Mouse (Mus musculus): Measurements from ENCODE around the gene Mier2. TPM values are rescaled to one million over a fixed set of nuclear protein-coding genes. Genes with fewer than 3 reads are reported as not detected.

Mier2 gene
- polyA plus RNA-seq, 1 experiment from 2014 or later, result 60.1 TPM

DNA sequence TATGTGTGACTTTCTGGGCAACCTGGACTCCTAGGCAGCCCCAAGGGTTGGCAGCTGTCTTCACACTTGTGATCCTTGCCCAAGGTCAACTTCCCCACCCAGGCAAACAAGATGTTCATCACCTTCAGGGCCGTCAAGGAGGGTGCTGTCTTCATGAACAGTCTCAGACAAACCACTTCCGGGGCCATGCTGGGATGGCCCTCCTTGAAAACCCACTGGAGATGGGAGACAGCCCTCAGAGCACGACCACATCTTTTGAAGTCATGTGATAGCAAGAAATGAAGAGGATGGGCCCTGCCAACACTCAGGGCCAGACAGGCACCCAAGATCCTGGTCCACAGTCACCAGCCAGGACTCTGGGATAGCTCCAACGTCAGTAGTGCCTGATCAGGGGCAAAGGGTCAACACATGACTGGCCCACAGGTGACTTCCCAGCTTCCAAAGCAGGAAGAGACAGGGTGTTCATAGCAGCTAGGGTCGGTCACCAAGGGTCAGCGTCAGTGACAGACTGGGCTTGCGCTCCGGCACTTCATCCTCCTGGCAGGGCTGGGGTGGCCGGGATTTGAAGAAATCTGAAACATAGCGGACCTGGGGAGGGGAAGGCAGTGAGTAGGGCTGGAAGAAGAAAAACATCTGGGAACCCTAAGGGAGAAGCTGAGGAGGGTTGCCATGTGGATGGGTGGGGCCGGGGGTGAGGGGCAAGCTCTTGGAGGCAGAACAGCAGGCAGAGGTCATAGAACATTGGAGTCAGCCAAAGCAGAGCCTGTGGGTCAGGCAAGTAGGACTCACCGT lies 28.1 kb downstream of the Mier2 start:
- Histone ChIP-seq H3K36me3 (no peaks in the 10 kb centered on the region), H3K4me1 (no peaks in the 10 kb centered on the region), H3K9me3 (no peaks in the 10 kb centered on the region), H3K27ac (replicated peaks) (no peak overlapping the region), H3K9ac (replicated peaks) (no peak overlapping the region), H3K4me3 (no peak overlapping the region), H3K4me2 (replicated peaks) (no peak overlapping the region), H3K27me3 (no peaks in the 10 kb centered on the region)
- no peak for ATAC-seq (replicated peaks)
- 89% methylated on average over 12 of the region's 12 CpGs for WGBS

DNA sequence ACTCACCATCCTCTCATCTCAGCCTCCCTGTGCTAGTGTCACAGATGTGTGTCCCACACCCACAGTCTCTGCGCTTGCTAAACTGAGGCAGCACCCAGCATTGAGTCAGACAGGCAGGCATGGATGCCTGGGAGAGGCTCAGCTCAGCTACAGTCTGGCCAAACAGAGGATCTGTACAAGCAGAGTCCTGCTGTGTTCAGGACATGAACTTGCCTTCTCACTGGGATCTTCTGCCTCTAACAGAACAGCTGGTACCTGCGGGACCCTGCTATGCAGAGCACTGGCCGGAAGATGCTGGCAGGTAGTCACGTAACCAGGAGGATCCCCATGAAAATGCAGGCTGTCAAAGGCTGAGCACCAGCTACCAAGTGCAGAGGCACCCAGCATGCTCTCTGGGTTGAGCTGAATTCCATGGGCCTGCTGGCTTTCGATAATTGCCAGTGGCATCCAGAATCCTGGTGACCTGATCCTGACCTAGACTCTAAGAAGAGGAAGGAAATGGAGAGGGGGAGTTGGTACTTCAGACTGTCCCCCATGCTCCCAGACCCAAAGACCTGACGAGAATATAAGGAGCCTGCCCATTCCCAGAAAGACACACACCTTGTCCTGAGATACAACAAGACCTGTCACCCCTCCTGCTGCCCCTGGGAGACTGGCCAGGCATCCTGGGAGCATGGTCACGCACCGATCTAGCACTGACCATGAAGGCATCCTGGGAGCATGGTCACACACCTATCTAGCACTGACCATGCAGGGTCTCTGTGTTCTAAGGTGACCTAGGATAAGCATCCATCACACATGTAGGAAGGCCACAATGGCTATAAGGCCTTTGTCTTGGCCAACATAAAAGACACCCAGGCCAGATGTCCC lies 29.3 kb downstream of the Mier2 start:
- Histone ChIP-seq H3K4me1 (no peaks in the 10 kb centered on the region), H3K4me2 (replicated peaks) (no peak overlapping the region), H3K9me3 (no peaks in the 10 kb centered on the region), H3K36me3 (no peaks in the 10 kb centered on the region), H3K27ac (replicated peaks) (no peak overlapping the region), H3K4me3 (no peak overlapping the region), H3K9ac (replicated peaks) (no peak overlapping the region), H3K27me3 (no peaks in the 10 kb centered on the region)
- ATAC-seq (replicated peaks), result no peak
- 86% methylated on average over 8 of the region's 8 CpGs for WGBS

DNA sequence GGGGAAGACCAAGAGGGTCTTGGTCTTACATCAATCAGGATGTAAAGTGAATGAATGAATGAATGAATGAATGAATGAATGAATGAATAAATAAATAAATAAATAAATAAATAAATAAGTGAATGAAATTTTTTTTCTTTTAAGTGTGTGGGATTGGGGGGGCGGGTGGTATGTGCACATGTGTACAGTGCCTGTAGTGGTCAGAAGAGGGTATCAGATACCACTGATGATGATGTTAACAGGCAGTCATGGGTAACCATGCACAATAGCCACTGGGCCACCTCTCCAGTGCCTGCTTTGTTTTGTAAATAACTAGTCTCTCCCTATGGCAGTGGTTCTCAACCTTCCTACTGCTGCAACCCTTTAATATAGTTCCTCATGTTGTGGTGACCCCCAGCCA lies 30.6 kb downstream of the Mier2 start:
- H3K9ac ChIP-seq (replicated peaks), result no peak overlapping the region
- no peaks in the 10 kb centered on the region for H3K4me1 ChIP-seq
- WGBS, result 87% methylated on average over 1 of the region's 1 CpGs
- no peaks in the 10 kb centered on the region for H3K36me3 ChIP-seq
- H3K27me3 ChIP-seq, result no peaks in the 10 kb centered on the region
- no peak overlapping the region for H3K27ac ChIP-seq (replicated peaks)
- no peaks in the 10 kb centered on the region for H3K9me3 ChIP-seq
- no peak overlapping the region for H3K4me3 ChIP-seq
- no peak for ATAC-seq (replicated peaks)
- no peak overlapping the region for H3K4me2 ChIP-seq (replicated peaks)

DNA sequence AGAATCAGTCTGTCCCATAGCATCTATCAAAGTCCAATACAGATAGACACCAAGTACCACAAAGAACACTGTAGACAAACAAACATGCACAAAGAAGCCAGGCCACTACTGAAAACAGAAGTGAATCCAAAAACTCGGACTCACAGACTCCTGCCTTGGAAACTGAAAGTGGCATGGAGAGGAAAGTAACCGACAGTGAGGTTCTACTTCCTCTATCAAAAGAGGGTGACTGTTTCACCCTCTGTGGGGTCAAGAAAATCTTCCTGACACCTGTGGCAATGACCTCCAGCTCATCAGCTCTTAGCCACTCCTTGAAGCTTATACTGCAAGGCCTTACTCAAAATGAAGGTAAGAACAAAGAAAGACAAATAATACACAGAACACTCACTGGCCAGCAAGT lies 48.3 kb downstream of the Mier2 start:
- Histone ChIP-seq H3K36me3 (no peaks in the 10 kb centered on the region), H3K9ac (replicated peaks) (no peak overlapping the region), H3K27ac (replicated peaks) (no peak overlapping the region), H3K4me2 (replicated peaks) (no peak overlapping the region), H3K4me1 (no peaks in the 10 kb centered on the region), H3K4me3 (no peak overlapping the region), H3K27me3 (no peaks in the 10 kb centered on the region), H3K9me3 (no peaks in the 10 kb centered on the region)
- 86% methylated on average over 2 of the region's 2 CpGs for WGBS
- no peak for ATAC-seq (replicated peaks)

DNA sequence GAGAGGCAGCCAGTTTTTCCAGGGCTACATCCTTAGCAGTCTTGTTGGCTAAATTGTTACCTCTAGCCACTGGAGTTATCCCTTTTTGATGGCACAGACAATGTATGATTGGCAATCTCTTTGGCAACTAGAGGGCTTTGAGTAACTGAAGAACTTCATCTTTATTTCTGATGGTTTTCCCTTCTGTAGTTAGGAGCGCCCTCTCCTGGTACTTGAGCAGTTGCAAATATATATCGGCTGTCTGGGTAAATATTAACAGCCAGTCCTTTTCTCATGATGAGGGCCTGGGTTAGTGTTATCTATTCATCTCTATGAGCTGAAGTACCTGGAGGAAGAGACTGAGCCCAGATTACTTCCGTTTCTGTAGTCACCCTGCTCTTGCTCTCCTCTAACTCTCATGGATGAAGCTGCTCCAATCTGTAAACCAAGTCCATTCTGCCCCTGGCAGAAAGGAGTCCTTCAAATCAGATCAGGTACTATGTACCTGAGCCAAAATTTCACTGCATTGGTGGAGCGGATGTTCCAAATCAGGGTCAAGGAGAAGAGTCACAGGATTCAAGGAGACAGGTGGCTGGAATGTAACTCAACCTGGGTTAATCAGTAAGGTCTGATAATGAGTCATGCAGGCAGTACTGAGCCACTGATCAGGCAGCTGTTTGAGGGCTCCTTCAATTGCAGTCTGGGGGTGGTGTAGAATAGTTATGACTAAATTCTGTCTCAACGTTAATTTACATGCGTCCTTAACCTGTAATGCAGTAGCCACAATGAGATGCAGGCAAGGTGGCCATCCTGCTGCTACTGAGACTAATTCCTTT lies 52.0 kb downstream of the Mier2 start:
- Histone ChIP-seq H3K9ac (replicated peaks) (no peak overlapping the region), H3K27ac (replicated peaks) (no peak overlapping the region), H3K4me3 (no peak overlapping the region), H3K4me2 (replicated peaks) (no peak overlapping the region), H3K4me1 (no peaks in the 10 kb centered on the region), H3K27me3 (no peaks in the 10 kb centered on the region), H3K9me3 (no peaks in the 10 kb centered on the region), H3K36me3 (no peaks in the 10 kb centered on the region)
- WGBS, result 70% methylated on average over 6 of the region's 6 CpGs
- no peak for ATAC-seq (replicated peaks)

DNA sequence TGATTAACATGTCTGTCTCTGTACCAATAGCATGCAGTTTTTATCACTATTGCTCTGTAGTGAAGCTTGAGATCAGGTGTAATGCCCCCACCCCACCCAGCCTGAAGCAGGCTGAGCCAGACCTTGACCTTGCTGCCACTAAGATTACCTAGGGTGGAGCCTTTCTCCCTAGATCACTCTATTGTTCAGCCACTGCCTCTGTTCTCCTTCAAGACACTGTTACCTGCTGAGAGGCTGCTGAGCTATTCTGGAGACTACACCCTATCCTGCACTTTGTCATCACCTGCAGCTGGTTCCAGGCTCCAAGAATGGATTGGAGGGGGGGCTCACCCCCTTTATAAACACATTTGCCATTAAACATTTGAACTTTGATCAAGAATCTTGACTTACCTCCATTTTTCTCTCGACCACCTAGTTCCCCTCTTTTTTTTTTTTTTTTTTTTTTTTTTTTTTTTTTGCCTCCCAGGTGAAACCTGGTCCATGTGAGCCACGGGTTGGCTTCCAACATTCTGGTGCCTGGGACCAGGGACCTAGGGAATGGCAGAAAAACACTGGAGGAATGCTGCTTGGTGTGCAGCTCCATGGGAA lies 58.2 kb downstream of the Mier2 start:
- Histone ChIP-seq H3K4me2 (replicated peaks) (no peak overlapping the region), H3K4me3 (no peak overlapping the region), H3K9me3 (no peaks in the 10 kb centered on the region), H3K27ac (replicated peaks) (no peak overlapping the region), H3K9ac (replicated peaks) (no peak overlapping the region), H3K36me3 (no peaks in the 10 kb centered on the region), H3K4me1 (no peaks in the 10 kb centered on the region), H3K27me3 (no peaks in the 10 kb centered on the region)
- 42% methylated on average over 2 of the region's 2 CpGs for WGBS
- no peak for ATAC-seq (replicated peaks)

DNA sequence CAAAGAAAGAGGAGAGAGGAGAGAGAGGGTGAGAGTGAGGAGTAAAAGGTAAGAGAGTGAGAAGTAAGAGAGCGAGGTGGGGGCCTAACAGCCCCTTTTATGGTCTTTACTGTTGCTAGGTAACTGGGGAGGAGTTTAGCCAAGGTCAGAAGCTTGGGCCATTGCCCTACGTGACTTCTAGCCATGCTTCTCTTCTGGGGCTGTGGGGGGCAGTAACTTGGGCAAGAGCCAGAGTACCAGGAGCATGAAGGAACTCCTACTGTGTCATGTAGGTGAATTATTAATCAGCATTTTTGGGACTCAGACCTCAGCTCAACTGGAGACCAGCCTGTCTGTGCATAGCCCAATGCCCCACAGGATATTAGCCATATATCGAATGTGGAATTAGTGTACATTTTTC lies 59.1 kb downstream of the Mier2 start:
- ATAC-seq (replicated peaks), result no peak
- Histone ChIP-seq H3K36me3 (no peaks in the 10 kb centered on the region), H3K9ac (replicated peaks) (no peak overlapping the region), H3K4me3 (no peak overlapping the region), H3K27ac (replicated peaks) (no peak overlapping the region), H3K4me1 (no peaks in the 10 kb centered on the region), H3K4me2 (replicated peaks) (no peak overlapping the region), H3K9me3 (no peaks in the 10 kb centered on the region), H3K27me3 (no peaks in the 10 kb centered on the region)
- 78% methylated on average over 3 of the region's 3 CpGs for WGBS

Small RNA genes lying within 50 kb of the gene (microRNA-seq; reads per million reads assigned to microRNA genes)
- not detected for gene Mir6909

Other genes starting within 250 kb of the Mier2 start
- not detected in 2 replicates for gene Vmn2r82, start 198.7 kb downstream of the Mier2 start, polyA plus RNA-seq (2015; fragmentation: Nextera tagmentation; extraction: Ambion mirVana)
- gene Vmn2r83, start 86.5 kb downstream of the Mier2 start, polyA plus RNA-seq (2015; fragmentation: Nextera tagmentation; extraction: Ambion mirVana), result not detected in 2 replicates
- 8.8 and 10.7 TPM in 2 replicates for gene Plpp2, start 21.4 kb downstream of the Mier2 start, polyA plus RNA-seq (2015; fragmentation: Nextera tagmentation; extraction: Ambion mirVana)
- gene Theg, start 32.1 kb upstream of the Mier2 start, polyA plus RNA-seq (2015; fragmentation: Nextera tagmentation; extraction: Ambion mirVana), result not detected in 2 replicates
- 0.22 and 0.27 TPM in 2 replicates for gene C2cd4c, start 58.8 kb upstream of the Mier2 start, polyA plus RNA-seq (2015; fragmentation: Nextera tagmentation; extraction: Ambion mirVana)
- gene Shc2, start 82.7 kb upstream of the Mier2 start, polyA plus RNA-seq (2015; fragmentation: Nextera tagmentation; extraction: Ambion mirVana), result 15.1 and 15.3 TPM in 2 replicates
- 0.32 TPM in 1 of 2 replicates, not detected in the other for gene Odf3l2, start 90.5 kb upstream of the Mier2 start, polyA plus RNA-seq (2015; fragmentation: Nextera tagmentation; extraction: Ambion mirVana)
- gene Madcam1, start 109.4 kb upstream of the Mier2 start, polyA plus RNA-seq (2015; fragmentation: Nextera tagmentation; extraction: Ambion mirVana), result 0.95 and 1.3 TPM in 2 replicates
- 80.0 and 83.6 TPM in 2 replicates for gene Tpgs1, start 114.2 kb upstream of the Mier2 start, polyA plus RNA-seq (2015; fragmentation: Nextera tagmentation; extraction: Ambion mirVana)
- gene Cdc34, start 127.0 kb upstream of the Mier2 start, polyA plus RNA-seq (2015; fragmentation: Nextera tagmentation; extraction: Ambion mirVana), result 75.7 and 81.2 TPM in 2 replicates
- 2.0 and 2.3 TPM in 2 replicates for gene Gzmm, start 133.8 kb upstream of the Mier2 start, polyA plus RNA-seq (2015; fragmentation: Nextera tagmentation; extraction: Ambion mirVana)
- 689 and 728 TPM in 2 replicates for gene Bsg, start 149.3 kb upstream of the Mier2 start, polyA plus RNA-seq (2015; fragmentation: Nextera tagmentation; extraction: Ambion mirVana)
- 0.64 and 0.69 TPM in 2 replicates for gene Hcn2, start 161.4 kb upstream of the Mier2 start, polyA plus RNA-seq (2015; fragmentation: Nextera tagmentation; extraction: Ambion mirVana)
- gene Polrmt, start 191.4 kb upstream of the Mier2 start, polyA plus RNA-seq (2015; fragmentation: Nextera tagmentation; extraction: Ambion mirVana), result 43.7 and 44.0 TPM in 2 replicates
- 0.69 and 0.72 TPM in 2 replicates for gene Fgf22, start 199.9 kb upstream of the Mier2 start, polyA plus RNA-seq (2015; fragmentation: Nextera tagmentation; extraction: Ambion mirVana)
- gene Rnf126, start 211.8 kb upstream of the Mier2 start, polyA plus RNA-seq (2015; fragmentation: Nextera tagmentation; extraction: Ambion mirVana), result 94.9 and 108 TPM in 2 replicates
- gene Fstl3, start 222.1 kb upstream of the Mier2 start, polyA plus RNA-seq (2015; fragmentation: Nextera tagmentation; extraction: Ambion mirVana), result 0.83 and 0.84 TPM in 2 replicates
- 0.25 and 0.43 TPM in 2 replicates for gene Prss57, start 235.8 kb upstream of the Mier2 start, polyA plus RNA-seq (2015; fragmentation: Nextera tagmentation; extraction: Ambion mirVana)
- 317 and 325 TPM in 2 replicates for gene Palm, start 238.4 kb upstream of the Mier2 start, polyA plus RNA-seq (2015; fragmentation: Nextera tagmentation; extraction: Ambion mirVana)

All from forebrain, embryonic 15.5 days (tissue).